Mouse (Mus musculus) kidney, postnatal 4 days (tissue): ENCODE measurements around the gene Aff3.

ENCODE experiments used
- DNase-seq, 2 experiments: peaks; one replicate each; pipeline ENCODE4 v3.0.0; 2021; ENCODE audit warnings: mixed read lengths in 2 of 2

Aff3 gene

DNA sequence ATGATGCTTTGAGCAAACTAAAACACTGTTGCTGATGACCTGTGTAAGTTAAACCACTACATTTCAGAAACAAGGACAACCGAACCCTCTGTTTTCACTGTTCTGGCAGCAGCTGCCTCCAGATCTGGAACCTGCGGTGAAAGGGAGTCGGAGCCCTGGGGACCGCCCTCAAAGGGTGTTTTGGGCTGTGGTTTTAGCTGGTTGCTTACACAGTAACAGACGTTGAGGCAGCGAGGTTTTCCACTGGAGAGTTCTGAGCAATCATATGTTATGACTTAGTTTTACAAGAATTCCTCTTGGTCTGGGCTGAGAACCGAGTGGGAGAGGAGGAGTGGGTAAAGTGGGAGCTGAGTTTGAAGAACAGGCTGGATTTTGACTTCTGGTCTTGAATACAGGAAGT, 7.1 kb downstream of the Aff3 start:
- no peak for DNase-seq

DNA sequence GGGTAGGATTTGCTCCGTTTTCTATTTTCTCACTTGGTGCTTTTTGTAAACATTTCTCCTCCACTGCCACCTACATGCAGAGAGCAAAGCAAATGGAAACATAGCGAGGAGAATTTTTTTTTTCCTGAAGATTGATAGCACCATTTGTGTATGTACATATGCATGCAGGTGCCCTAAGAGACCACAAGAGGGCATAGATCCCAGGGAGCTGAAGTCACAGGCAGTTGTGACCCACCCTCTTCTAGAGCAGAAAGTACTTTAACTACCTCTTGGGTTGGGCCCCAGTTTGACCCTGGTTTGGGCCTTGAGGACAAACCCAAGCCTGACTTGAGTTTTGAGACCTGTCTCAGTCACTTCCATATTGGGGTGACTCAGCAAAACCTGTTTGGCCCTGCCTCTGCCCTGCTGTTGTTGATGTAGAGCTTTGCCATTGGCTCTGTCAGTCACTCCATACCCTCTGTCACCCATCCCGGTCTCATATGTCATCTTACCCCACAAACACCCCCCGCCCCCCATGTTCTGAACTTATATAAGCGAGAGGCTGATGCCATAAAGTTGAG, 9.7 kb downstream of the Aff3 start:
- no peak for DNase-seq

DNA sequence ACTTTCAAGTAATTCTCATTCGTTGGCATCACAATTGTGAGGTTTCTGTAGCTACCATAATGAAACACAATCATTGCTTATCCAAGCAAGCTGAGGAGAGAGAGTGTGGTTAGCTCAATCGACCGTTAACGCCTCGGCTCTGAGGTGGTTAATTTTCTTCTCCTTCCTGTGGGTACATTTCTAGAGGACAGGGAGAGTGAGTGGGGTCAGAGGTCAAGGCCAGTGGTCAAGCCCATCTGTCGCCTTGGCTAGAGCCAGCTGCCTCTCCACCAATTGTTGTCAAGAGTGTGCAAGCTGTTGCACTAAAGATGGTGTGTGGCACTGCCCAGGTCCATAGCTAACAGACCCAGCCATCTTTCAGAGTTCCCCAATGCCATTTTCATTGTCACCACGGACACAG, 14.7 kb downstream of the Aff3 start:
- no peak for DNase-seq

DNA sequence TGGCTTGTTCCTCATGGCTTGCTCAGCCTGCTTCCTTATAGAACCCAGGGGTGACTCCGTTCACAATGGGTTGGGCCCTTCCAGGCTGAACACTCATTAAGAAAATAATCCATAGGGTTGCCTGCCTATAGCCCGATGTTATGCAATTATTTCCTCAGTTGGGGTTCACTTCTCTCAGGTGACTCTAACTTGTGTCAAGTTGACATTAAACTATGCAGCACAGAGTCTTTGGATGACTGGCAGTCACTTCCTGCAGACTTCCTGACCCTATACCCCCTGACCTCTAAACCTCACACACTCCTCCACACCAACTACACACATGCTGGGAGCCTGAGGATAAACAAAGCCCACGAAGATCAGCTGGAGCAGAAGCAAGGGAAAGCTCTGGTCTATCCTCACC, 15.6 kb downstream of the Aff3 start:
- DNase-seq, result no peak

DNA sequence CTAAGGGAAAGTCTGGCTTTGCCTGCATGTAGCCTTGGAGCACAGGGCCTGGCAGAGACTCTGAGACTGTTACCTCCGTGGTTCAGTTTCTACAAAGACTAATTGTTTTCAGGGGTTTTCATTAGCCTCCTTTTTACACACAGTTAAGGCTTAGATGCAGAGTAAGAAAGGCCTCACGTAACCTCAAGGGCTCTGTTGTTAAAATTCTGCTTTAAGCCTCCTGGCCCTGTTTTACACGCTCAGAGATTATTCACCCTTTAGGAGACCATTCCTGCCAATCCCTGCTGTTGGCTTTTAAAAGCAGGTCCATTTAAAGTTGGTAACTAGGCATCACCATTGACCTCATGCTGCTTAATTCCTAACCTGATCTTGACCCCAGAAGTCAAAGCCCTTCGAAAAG, 22.5 kb downstream of the Aff3 start:
- DNase-seq, result no peak

DNA sequence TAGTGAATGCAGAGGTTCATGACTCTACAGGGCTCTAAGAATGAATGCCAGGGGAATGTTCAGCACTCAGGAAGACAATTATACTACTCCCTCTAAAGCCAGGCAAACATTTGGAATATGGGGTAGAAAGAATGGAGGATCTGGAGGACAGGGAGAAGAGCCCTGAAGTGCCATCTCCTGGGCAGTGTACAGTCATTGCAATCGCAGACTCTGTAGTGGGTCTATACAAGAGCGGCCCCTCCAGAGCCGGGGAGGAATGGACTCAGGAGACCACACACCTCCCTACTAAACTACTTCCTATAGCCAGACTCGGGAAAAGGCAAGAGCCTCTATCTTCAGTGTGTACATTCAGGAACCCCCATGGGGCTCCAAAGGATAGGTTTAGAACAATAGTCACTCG, 25.1 kb downstream of the Aff3 start:
- no peak for DNase-seq

DNA sequence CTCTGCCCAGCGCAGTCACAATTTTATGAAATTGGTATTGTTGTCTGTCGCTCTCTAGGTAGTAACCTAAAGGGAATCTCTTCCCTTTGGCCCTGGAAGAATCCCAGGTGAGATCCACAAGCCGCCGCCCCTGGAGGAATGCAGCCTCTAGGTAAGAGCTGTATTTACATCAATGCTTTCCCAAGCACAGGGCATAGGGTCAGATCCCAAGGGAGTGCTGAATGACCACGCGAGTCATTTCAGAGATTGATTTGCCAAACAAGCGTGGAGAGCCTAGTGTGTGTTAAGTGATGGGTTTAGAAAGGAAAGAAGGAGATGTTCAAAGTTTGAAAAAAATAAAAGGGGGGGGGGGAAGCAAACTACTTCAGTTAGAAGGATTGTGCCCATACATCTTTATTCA, 29.2 kb downstream of the Aff3 start:
- DNase-seq, result no peak

DNA sequence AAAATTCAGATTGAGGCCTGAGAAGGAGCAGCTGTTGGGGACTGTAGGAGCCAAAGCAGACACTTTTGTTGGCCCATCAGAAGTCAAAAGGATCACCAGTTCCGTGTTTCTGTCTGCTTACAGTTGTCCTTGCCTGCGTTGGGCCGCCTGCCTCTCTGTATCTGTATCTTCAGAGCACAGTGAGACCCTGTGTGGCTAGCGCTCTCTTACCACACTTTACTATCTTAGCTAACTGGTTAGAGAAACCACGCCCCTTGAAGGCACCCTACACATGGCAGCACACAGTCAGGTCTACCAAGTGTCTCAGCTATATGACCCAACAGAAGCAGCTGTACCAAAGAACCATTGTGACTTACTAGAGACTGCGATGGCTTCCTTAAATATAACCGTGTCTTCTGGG, 30.7 kb downstream of the Aff3 start:
- DNase-seq, result no peak

DNA sequence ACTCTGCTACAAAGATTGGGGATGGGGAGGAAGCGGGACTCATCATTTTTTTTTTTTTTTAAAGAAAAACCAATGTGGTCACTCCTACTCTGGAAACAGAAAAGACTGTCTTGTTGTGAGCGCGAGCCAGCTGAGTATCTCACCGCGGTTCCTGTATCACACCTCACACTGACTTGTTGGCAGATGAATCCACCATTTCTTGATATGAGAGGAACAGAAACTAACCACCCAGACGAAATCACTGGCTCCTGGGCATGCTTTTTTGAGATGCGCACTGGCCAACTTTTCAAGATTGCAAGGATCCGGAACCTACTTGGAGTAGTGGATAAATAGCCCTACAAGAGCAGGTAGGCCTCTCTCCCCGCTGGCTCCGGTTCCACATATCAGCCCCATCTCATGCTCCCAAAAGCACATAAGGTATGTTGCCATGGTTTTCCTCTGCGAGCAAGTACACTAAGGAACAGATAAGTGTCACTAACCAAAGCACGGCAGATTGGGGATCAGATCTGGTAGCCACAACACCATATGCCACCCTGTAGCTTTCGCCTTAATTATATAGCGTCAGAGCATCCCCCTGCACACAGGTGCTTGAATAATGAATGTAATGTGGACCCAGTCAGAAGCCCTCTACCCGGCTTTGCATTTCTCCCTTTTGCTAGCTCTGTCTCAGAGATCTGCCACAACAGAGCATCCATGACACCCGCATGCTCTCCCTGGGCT, 32.1 kb downstream of the Aff3 start:
- no peak for DNase-seq

DNA sequence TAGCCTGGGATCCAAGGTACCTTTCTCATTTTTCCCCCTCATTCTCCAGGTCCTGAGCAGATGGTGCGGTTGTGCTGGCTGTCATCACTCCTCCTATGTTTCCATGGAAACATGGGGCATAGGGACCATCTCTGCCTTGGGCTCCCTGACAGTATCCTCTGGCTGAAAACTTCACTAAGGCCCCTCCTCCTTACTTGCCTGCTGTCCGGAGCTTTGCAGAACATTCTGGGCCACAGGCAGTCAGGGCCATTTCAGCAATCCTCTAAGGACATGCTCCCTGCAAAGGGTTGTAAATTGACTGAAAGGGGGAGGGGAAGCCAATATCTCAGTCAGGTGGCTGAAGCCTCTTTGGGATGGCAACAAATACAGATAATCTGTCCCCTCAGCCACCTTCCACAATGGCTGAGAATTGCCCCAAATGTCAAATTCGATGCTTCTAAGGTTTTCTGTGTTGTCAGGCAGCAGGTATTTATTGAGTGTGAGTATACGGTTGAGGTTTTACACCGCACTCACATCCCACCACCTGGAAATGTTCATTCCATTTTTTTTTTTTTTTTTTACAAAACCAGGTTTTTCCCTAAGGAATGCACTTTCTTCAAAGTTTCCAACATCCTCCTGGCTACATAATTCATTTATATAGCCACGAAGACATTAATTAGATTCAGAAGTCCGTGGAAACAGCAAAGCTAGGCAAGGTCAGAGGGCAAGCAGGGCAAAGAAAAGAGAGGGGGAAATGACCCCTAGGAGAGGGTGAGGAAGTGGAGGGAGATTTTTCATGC, 33.1 kb downstream of the Aff3 start:
- DNase-seq, result no peak

DNA sequence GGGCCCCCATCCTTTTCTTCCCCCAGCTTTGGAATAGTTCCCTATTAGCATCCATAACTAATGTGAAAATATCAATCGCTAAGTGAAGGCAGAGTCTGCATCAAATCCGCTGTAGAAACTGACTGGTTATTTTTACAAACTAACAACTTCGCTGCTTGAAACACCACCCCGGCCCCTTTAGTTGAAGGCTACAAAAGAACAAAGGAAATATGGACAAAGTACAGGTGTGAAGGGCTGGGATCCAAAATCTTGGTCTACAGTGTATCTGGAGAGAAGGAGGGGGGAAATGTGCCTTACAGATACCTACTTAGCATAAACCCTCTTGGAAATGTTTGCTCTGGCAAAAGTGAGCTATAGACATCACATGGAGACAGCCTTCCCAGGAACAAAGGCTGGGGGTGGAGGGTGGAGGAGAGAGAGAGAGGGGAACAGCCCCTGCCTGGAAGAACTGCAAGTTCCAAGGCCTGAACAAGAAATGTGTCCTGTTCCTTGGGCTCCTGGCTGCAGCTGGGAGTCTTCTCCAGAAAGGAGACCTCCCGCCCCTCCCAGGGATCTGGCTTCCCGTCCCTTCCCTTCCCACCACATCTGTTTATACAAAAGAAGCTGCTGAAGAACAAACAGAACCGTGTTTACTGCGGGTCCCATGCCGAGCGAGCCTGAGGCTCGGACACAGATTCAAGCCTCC, 35.7 kb downstream of the Aff3 start:
- DNase-seq, result peak; percentile 60 to 70

DNA sequence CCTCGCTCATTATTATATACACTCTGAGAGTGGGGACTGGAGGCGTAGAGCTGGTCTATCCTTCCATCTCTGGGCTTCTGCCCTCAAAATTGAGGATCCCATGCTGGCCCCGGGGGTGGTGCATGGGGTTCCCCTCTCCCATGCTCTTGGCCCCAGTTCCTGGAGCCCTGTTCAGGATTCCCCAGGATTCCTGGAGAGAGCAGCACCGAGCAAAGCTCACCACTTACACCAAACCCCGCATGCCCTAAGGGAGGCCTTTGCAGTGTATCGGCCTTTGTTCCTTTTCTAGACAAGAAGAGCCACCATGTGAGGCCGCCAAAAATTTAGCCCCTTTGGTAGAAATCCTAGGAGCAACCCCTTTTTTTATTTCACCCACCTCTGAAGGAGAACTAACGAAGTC, 36.3 kb downstream of the Aff3 start:
- DNase-seq, result peak; percentile 12 to 21

DNA sequence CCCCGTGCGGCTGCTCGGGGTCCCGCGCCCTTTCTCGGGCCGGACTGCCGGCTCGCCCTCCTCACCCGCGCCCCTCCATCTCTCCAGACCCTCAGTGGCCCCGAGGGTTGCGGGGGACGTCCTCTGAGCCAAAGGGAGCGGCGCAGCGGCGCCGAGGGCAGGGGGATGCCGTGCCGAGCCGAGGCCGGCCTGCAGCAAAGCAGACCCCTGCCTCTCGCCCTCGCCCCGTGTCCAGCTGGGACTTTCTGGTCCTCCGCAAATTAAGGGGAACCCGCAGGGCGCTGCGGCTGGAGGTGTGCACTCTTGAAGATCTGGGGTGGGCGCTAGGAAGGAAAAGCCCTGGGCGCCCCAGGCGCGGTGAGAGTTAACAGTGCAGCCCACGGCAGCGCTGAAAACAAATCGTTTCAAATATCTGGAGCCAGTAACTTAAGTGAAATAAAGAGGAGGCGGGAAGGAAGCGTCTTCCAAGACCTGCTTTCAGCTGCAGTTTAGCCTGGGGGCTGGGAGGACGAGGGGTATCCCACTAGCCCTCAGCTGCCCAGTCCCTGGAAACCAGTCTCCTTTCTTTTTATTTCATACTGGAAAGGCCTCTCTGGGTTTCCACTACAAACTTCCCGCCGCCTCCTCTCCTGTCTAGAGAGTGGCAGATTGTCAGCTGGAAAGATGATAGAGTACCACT, 36.9 kb downstream of the Aff3 start:
- DNase-seq, result peak; percentile 56 to 64

DNA sequence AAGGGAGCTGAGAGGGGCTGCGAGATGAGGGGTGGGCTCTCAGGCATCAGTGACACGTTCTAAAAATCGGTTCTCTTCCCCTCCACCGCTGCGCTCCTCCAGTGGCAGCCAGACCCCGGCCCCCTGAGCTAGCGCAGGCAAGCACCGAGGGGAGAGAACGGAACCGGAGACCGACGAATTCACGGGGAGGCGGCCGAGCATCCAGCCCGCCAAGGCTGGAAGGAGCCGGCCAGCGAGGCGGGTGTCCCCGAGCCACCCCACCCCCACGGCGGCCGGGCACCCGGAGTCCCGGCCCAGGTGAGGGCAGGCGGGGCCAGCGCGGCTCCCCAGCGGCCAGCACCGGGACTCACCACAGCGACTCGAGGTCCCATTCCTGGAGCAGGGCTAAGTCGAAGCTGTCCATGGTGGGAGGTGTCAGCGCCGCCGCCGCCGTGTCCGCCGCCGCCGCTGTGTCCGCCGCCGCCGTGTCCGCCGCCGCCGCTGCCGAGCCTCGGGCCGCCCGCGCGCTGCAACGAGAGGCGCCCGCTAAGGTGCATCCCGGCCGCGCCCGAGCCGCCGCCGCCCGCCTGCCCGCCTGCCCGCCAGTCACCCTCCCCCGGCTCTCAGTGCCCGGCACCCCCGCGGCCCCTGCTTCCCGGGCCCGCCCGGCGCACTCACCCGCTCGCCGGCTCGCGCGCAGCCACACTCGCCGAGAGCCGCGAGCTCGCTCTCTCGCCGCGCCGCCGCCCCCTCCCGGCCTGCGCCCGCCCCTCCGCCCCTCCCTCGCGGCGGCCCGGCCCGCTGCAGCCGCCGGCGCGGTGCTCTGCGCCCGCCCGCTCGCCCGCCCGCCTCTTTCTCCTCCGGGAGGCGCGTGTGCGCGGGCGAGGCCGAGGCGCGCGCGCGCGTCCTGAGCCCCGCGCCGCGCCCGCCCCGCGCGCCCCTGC, 37.8 kb downstream of the Aff3 start:
- DNase-seq, result peak; percentile 71 to 79

DNA sequence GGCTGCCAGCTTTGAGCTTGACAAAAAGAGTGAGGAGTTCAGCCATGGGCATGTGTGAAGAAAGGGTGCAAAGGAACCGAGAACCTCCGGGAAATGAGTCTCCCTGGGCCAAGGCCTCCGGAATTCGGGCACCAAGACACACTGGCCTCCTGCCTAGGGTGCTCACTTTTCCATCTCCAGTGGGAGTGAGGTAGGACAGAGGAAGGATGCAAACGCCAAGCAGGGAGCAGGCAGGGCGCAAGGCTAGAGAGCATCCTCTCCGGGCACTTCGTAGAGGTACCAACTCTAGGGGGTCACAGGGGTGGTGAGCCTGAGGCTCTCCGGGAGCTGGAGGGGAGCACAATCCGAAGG, 38.4 kb downstream of the Aff3 start:
- DNase-seq, result peak; percentile 30 to 39

DNA sequence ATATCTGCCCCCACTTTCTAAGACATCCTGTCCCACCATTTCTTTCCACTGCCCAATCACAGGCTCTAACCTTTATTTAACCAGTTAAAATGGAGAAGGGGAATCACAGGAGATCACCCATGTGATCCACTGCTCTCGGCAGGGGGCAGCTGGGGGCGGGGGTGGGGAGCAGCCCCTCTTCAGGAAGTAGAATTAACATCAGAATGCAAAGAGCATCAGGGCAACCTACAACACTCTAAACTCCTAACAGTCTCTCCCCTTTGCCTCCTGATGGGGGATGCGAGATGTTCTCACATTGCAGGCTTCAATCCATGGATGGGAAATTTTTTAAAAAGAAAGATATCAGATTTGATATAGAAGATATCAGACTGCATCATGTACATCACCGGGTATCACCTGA, 42.9 kb downstream of the Aff3 start:
- no peak for DNase-seq

DNA sequence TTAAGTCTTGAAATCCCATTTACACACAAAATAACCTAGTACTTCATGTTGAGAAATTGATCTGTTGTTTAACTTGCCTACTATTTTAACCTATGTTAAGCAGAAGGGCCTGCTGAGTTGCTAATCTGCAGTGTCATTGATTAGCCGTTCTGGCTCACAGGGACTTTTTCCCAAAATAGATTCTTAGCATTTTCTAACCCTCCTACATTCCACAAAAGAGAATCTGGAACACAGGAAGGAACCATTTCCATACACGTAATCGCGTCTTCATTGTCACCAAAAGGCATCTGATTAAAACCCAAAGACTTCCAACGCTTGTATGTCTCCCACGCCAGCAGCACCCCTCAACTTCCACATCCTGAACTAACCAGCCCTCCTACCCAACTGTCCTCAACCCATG, 44.4 kb downstream of the Aff3 start:
- no peak for DNase-seq

DNA sequence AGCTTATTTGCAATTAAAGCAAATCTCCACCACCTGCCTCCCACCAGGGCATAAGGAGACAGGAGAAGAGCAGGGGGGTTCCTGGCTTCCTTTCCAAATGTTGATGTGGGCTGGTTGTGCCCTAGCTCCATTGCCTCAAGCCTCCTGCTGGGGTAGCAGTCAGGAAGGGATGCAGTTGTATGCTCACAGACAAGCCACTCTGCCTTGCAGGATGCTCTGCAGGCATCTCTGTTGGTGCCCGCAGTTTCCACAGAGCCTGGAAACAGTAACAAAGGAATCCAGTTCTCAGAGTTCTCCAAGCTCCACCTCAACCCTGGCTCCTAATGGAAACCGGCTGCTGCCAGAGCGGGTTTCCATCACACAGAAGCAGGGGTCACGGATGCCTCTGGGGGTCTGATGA, 58.0 kb downstream of the Aff3 start:
- DNase-seq, result peak in 1 of 2 experiments; percentile 28

DNA sequence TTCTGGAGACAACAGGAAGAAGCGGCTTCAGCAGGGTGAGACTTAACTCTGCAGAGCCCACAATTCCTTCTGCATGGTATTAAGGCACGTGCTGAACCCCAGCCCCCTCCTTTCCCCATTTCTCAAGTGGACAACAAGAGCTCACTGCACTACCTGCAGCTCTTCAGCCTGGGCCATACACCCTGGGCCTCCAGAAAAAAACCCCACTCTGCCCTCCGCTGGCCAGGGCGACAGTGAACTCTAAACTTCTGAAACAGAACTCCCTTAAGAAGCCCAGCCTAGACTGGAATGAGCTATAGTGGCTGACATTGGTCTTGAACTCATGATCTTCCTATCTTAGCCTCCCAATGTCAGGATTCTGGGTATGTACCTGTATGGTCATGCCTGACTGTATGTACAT, 59.3 kb downstream of the Aff3 start:
- DNase-seq, result no peak

DNA sequence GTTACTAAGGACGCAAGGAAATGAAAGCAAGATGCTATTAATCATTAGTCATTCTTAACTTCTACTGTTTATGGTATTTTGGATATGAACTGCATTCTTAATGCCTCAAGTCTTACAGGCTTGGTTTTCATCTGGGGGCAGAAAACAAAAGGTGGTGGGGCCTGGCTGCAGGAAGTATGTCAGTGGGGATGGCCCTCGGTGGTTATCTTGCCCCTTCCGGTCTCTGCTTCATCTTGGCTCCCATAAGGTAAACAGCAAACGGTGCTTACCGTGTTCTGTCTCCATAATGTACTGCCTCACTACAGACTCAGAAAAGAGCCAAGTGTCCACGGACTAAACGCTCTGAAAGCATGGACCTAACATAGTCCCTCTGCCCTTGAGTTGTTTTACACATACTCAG, 60.1 kb downstream of the Aff3 start:
- DNase-seq, result no peak

DNA sequence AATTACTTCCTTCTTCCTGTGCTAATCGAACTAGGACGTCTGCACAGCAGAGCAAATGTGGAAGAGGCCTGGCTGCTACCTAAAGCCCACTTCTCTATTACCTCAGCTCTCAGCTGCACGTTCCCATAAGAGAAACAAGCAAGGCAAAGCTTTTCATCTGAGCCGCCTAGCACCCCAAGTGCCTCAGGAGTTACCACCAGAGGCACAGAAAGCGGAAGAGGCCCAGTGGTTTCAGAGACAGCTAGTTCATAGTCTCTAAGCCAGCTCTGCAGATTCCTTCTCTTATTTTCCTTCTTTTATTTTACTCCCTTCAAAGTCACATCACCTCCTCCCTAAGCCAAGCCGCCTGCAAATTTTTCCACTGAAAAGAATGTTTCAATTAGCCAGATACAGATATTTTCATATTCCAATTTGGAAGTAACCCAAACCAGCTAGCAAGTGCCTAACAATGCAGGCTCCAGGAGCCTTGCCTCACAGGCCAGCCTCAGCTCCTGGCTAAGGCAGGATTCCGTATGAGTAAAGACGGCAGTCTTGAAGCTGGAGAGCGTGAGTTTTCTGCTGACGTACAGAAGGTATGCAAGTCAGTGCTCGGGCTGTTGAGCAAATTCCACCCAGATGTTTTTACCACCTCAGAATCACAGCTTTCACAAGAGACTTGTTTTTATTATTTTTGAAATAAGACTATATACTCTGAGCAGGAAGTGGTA, 62.8 kb downstream of the Aff3 start:
- no peak for DNase-seq
